Mouse (Mus musculus): Measurements from ENCODE around the gene Aspdh.

Aspdh gene

DNA sequence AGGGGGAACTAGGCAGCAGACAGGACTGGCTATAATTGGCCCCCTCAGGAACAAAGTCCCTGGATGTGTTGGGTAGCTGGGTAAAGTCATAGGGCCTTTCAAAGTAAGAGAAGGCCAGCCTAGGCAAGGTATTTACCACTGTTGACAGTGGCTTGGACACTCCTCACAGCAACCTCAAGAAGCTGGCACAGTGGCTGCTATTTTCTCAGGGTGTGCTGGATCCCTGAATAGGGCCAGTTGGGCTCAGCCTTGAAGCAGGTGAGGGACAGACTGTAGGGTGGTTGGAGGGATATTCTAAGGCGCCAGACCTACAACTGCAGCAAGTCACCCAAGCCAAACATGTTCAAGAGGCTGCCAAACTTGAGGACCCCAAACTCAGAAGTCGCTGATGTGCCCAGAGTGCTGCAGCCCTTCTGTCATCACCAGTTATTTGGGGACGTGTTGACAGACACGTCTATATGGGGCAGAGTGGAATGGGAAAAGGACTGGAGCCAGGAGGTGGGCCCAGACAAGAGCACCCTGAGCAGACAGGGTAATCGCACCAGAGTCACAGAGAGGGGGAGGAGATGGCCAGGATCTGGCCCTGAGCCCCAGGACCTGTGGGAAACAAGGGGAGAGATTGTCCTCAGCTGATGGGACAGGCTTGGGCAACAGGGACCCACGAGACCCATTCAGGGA is 6.8 kb downstream of the Aspdh start:
- no peak for DNase-seq (ENCODE audit: extremely low spot score, low read depth, low spot score)

DNA sequence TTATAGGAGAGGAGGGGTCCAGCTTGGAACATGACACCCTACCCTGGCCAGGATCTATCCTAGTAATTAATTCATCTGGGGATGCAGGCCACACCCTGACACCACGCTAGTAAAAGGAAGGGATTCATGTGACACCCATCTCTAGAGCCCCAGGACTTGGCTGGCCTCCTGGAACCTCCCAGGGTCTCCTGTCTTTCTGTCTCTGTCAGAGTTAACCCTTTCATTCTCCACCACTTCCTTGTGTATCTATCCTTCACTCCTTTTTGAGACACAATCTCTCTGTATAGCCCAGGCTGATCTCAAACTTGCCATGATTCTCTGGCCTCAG is 7.3 kb downstream of the Aspdh start:
- DNase-seq (ENCODE audit: extremely low spot score, low read depth, low spot score): no peak

DNA sequence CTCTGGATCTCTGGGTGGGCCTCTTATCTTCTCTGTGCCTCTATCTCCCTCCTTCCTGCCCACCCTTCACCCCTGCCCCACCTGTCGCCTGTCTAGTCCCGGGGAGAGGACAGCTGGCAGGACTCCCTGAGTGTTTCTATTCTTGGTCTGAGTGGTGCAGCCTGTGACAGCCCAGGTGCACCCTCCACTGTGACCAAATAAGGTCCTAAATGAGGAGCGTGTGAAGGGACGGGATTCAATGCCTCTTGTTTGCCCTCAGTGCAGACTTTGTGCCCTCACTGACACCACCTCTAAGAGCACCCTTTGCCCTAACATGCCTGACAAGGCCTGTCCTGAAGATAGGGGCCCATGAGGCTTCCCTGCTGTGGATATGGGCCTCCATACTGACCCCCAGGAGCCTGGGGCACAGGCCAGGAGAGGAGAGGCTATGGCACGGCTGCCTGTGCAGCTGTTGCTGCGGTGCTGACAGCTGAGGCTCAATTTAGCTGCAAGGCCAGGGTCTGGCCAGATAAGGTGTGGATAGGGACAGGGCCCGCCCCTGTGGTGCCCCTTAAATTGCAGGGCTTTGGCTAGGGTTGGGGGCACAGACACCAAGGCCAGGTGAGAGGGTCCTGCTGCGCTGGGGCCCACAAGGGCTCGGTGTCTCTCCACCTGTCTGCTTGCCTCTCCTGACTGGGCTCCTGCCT is 7.9 kb downstream of the Aspdh start:
- DNase-seq (ENCODE audit: extremely low spot score, low read depth, low spot score): no peak

DNA sequence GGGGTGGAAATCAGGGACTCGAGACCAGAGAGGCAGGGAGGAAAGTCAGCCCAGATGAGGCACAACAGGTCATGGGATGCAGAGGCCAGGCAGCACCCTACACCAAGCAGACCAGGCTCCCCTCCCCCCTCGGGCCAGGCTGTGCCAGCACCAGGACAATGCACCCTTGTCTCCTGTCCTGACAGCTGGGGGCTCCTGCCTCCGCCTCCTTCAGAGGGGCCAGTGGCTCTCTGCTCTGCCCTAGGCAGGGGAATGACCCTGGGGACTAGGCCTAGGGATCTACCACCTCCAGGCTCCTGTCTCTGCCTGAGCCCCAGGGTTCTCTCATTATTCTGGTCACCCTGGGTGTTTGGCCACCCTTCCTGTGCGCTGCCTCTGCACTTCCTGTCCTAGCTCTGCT is 9.2 kb downstream of the Aspdh start:
- no peak for DNase-seq (ENCODE audit: extremely low spot score, low read depth, low spot score)

DNA sequence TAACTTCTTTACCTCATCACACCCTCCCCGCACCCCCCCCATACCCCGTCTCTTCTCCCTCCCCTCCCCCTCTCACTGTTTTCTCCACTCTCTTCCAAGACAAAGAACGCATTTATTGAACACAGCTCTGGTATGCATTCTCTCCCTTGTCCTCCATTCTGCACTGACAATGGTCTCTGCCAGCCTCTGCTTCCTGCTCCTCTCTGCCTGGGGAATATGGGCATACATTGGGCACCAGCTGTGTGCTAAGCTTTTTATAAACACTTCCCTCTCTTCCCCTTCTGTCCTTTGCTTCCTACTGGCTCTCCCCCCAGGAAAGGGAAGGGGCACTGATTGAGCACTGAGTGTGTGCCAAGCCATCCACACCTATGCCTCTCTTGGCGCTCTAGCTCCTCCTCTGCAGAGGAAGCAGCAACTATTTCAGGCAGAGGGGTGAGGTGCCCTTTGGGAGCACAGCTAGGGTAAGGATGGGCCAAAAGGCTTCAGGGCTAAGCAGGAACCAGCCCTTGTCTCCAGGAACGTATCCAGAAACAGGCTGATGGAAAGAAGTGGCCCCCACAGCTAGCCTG is 9.9 kb downstream of the Aspdh start:
- DNase-seq (ENCODE audit: extremely low spot score, low read depth, low spot score): no peak

DNA sequence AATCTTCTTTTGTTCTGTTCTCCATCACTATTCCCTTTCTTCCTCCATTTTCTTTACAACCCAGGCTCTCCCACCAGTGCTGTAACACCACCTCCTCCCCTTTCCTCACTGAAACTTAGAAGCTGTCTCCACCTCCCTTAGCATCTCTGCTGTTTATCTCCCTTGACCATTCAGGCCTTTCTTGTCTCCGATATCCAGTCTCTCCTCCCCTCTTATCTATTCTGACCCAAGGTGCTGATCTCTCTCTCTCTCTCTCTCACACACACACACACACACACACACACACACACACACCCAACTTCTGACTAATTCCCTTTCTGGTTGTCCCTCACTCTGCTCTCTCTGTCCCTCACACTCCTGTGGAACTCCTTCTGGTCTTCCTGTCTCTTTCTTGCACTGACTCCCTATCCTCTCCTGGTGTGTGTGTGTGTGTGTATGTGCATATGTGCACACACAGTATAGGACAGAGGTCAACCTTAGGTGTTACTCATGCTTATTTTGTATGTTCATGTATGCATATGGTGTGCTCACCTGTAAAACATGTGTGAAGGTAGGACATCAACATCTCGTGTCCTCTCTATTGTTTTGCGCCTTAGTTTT is 17.7 kb downstream of the Aspdh start:
- DNase-seq (ENCODE audit: extremely low spot score, low read depth, low spot score): no peak

DNA sequence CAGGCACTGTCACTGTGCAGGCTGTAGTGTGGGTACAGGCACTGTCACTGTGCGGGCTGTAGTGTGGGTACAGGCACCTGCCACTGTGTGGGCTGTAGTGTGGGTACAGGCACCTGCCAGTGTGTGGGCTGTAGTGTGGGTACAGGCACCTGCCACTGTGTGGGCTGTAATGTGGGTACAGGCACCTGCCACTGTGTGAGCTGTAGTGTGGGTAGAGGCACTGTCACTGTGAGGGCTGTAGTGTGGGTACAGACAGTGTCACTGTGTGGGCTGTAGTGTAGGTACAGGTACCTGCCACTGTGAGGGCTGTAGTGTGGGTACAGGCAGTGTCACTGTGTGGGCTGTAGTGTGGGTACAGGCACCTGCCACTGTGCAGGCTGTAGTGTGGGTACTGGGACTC is 18.9 kb downstream of the Aspdh start:
- DNase-seq (ENCODE audit: extremely low spot score, low read depth, low spot score): no peak

DNA sequence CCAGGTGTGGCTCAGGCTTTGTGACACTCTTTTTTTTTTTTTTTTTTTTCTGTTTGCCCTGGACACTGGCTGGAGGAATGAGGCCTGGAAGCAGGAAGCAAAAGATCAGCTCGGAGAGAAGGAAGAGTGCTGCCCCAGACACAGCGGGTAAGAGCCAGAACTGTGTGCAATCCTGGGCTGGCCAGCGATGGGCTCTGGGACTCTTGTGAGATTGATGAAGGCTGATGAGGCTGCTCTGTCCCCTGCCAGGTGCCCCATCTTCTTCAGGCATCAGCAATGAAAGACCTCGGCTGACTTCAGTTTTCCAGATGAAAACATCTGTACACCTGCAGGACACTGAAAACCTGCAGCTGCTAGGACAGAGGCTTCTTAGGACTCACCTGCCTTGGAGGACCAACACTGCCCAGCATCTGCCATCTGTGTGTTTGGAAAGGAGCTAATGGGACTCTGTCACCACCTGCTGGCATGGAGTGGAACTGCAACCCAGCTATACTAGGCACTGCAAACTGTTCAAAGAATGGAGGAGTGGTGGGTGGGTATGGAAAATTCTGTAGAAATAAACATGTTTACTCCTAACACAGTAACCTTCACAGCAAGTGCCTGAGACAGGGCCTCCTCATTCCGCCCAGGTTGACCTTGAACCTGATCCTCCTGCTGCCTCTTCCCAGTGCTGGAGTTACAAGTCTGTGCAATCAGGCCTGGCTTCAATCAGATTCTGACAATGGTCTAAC is 19.8 kb downstream of the Aspdh start:
- peak; percentile 76 for DNase-seq (ENCODE audit: extremely low spot score, low read depth, low spot score)

DNA sequence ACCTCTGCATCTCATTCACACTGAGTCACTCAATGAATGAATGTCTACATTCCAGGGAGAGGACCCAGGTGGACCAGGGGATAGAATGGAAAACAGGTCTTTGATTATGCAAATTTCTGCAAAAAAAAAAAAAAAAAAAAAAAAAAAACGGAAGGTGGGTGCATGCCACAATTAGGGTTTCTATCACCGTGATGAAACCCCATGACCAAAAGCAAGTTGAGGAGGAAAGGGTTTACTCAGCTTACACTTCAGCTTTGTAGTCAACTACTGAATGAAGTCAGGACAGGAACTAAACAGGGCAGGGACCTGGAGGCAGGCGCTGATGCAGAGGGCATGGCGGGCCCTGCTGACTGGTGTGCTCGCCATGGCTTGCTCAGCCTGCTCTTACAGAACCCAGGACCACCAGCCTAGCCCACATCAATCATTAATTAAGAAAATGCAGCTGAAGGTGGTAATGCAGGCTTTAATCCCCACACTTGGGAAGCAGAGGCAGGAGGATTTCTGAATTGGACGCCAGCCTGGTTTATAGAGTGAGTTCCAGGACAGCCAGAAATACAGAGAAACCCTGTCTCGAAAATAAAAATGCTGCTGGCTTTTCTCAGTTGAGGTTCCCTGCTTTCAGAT is 20.5 kb downstream of the Aspdh start:
- DNase-seq (ENCODE audit: extremely low spot score, low read depth, low spot score): no peak

DNA sequence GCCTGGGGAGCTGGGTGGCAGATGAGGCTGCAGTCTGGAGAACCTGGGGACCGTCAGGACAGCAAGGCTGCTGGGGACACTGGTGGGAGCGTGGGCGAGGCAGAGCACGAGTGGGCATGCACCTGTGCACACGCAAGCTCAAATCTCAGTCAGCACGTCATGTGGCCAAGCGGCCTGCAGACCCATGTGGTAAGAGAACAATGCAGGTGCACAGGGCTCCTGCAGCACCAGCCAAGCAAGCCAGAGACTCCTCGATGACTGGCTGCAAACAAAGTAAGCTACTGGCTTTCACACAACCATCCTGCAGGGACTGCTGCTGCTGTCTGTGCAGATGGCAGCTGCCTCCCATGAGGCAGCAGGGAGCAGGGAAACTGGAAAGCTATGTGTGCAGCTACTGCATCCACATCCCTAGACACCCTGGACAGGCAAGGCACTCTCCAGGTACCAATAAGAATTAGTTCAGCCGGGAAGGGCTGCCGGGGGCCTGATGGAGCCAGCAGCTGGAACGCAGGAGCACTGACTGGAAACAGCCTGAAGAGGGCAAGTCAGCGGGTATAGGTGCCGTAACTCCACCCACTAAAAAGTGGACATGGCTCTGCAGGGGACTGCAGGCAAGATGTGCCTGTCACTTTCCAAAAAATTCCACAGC is 21.9 kb downstream of the Aspdh start:
- DNase-seq (ENCODE audit: extremely low spot score, low read depth, low spot score): no peak

DNA sequence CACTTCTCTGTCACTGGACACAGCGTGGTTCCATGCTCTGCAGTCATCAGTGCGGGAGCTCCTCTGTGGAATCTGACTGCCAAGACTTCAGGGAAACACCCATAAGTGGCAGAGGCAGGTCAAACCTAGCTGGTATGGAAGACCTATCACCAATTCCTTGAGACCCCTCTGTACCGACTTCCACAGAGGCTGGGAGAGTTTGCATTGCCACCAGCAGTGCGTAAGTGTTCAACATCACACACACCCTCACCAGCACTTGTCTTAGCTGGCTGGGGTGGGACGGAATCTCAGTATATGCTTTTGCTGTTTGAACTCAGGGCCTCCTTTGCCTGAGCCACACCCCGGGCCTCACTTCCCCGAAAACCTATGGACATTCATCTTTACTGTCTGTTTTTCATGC is 22.7 kb downstream of the Aspdh start:
- DNase-seq (ENCODE audit: extremely low spot score, low read depth, low spot score): no peak

DNA sequence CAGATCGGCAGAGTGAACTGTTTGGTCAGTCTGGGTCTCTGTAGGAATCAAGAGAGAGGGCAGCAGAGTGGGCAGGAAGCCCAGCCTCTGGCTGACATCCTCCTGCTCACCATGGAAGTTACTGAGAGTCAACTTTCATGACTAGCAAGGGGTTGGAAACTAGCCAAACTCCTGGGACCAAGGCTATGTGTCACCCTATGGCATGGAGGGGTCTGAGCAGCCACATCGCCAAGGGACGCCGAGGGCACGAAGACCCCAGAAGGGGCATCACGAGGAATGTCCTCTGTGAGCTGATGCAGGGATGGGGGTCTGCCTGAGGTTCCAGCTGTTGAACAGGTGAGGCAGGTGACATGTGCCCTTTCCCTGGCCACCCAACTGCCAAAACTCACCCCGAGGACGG is 23.4 kb downstream of the Aspdh start:
- no peak for DNase-seq (ENCODE audit: extremely low spot score, low read depth, low spot score)

DNA sequence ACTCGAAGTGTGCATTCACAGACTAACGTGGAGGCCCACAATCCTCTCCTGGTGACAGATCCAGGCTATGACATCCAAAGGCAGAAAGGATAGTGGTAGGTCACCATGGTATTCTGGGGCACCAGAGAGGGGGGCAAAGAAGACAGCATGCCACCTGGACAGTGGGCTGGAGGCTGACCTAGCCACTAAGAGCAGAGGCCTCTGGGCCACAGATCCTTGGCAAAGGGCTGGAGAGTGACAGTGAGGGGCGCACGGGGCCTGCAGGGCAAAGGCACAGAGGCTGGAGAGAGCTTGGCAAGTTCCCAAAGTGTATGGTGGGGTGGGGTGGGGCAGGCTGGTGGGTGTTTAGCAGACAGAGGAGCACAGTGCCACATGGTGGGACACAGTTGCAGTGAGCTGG is 25.1 kb downstream of the Aspdh start:
- DNase-seq (ENCODE audit: extremely low spot score, low read depth, low spot score): no peak

DNA sequence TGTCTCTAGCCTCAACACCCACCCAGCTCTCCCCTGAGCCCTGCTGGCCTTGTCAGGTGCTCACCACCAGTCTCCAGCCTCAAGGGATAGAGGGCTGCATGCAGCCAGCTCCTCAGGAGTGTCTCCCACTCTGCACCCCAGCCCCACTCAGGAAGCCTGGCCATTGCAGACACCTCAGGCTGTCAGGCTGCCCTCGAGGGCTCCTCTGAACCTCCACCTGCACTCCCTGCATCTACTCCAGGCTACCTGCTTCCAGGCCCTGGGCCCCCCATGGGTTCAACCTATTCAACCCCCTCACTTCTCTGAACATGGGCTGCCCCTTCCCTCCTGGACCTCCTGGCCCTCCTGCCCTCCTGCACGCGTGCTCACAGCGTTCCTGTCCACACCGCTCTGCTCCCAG is 26.2 kb downstream of the Aspdh start:
- no peak for DNase-seq (ENCODE audit: extremely low spot score, low read depth, low spot score)

DNA sequence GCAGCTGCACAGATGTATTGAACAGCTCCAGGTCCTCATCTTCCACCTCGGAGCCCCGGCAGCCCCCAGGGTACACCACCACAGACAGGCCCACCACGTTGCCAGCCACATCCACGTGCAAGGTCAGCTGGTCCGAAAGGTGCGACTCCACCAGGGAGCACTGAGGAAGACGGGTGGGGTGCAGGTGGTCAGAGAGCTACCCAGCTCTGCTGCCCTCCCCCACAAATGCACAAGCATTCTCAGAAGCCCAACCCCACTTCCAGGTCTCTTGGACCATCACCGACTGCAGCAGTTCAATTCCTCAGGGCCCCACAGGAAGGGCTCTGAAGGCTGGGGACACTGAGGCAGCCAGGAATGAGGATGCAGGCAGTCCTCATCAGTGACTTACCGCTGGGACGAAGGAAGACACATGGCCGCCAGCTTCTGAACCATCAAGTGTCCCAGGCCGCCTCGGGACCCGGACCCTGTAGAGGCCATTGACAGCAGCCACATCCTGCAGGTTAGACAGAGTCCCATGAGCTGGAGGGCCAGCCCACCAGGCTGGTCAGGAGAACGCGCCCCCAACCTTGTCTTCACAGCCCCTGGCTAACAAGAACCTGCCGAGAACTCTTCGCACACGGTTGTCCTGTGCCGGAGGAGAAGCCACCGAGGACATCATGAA is 27.1 kb downstream of the Aspdh start:
- DNase-seq (ENCODE audit: extremely low spot score, low read depth, low spot score): no peak

DNA sequence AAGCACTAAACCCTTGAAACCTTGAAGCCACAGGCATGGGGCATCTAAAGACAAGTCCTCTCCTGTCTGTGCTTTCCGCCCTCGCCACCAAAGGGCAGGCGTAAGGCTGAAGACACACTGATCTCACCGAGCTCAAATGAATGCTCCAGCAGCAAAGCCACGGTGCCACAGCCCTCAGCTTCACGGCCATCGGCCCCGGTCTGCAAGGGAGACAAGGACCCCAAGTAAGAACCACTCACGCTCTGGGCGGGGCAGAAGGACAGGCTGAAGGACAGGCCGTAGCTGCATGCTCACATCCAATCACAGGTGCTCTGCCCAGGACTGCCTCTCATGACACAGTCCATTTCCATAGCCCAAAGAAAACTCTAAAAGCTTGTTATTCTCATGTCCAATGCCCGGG is 29.5 kb downstream of the Aspdh start:
- DNase-seq (ENCODE audit: extremely low spot score, low read depth, low spot score): no peak

DNA sequence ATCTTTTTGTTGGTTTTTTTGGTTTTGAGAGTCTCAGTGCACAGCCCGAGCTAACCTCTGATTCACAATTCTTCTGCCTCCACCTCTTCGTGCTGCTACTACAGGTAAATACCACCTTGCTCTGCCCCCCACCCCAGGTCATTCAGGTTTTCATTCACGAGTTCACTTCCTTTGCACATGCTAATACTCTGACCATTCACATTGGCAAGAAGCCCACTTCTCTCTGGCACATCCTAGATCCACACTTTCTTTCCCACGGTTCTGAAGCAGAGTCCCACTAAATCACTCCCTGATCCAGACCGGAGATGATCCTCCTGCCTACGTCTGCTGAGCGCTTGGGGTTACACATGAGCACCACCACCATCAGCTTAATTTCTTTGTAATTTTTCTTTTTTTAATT is 29.9 kb downstream of the Aspdh start:
- no peak for DNase-seq (ENCODE audit: extremely low spot score, low read depth, low spot score)

DNA sequence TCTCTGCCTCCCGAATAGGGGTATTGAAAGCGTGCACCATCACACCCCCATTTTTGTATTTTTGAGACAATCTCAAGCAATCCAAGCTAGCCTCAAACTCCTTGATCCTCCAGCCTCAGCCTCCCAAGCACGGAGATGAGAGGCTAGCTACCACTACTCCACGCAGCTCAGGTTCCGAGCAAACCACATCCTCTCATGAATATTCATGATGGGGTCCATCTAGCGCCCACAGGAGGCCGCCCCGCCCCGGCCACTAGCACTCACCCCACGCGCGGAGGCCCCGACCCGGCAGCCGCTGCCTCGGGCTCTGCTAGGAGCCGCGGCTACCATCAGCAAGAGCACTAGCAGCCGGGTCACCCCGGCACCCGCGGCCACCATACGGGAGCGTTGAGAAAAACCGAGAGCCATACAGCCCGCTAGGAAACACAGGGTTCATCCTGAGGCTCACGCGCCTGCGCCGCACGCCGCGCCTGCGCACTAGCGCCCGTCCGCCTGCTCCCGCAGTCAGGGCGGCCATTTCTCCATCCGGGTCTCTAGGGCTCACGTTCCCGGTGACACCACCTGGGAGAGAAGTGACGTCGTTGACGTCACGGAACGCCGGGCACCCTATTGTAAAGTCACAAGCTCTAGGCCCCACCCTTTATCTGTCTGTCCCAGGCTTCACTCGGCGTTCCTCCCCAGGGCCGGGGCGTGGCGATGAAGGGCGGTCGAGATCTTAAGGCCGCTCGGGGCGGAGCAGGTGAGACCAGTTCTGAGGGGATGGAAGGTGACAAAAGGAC is 31.0 kb downstream of the Aspdh start, which contains the start of the genes Emc10 and Fam71e1:
TSS of gene Emc10 (minus strand) at position 538 of the 779 bp plus-strand sequence.
TSS of gene Fam71e1 (plus strand) at position 590 of the 779 bp plus-strand sequence.
- DNase-seq (ENCODE audit: extremely low spot score, low read depth, low spot score): peak; percentile 100

DNA sequence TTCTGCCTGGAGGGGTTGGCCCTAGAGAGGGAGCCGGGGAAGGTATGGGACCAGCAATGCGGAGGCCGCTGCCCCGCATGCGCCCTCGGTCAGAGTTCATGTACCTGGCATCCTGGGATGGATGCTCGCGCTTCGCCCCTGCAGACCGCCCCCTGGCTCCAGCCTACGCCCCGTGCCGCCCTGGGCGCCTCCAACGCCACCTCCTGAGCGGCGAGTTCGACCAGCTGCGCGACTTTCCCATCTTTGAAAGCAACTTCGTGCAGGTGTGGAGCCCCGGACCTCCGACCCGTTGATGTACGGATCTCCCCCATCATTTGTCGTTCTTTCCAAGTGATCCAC is 31.5 kb downstream of the Aspdh start:
- DNase-seq (ENCODE audit: extremely low spot score, low read depth, low spot score): no peak

All from hindlimb bud, embryonic 11.5 days (tissue).